Mouse (Mus musculus) small intestine, adult 2 months (tissue): ENCODE results near the gene Olfr1393. TPM values are rescaled to one million over a fixed set of nuclear protein-coding genes. Genes with fewer than 3 reads are reported as not detected.

Source experiments
- H3K27ac ChIP-seq: fragments of 200-500 bp; 2 replicates; pipeline ENCODE4 v1.5.1; 2012; ENCODE audit warnings: low read depth, low read length, control low read depth, inconsistent platforms; ENCODE audit not compliant: insufficient read depth
- H3K27me3 ChIP-seq: fragments of 200-500 bp; 2 replicates; pipeline ENCODE4 v1.6.1; 2012; ENCODE audit warnings: mild to moderate bottlenecking, moderate library complexity, low read length, inconsistent platforms; ENCODE audit not compliant: control insufficient read depth, insufficient read depth
- H3K36me3 ChIP-seq: fragments of 200-500 bp; 2 replicates; pipeline ENCODE4 v1.6.1; 2012; ENCODE audit warnings: mild to moderate bottlenecking, low read length, control low read depth, inconsistent platforms; ENCODE audit not compliant: control insufficient read depth, insufficient read depth
- H3K4me1 ChIP-seq: fragments of 200-500 bp; 2 replicates; pipeline ENCODE4 v1.6.1; 2012; ENCODE audit warnings: low read length, inconsistent platforms, mixed read lengths; ENCODE audit not compliant: control insufficient read depth, insufficient read depth, insufficient read length
- H3K4me3 ChIP-seq: fragments of 200-500 bp; 2 replicates; pipeline ENCODE4 v1.5.1; 2012; ENCODE audit warnings: low read depth, mild to moderate bottlenecking, control low read depth, inconsistent platforms, low read length, moderate library complexity
- CTCF ChIP-seq: fragments of 200-500 bp; IDR thresholded peaks from 2 replicates; pipeline ENCODE4 v1.5.1; 2012; ENCODE audit warnings: low read depth, mild to moderate bottlenecking, control low read depth, inconsistent platforms, low read length, moderate library complexity, mixed read lengths; ENCODE audit not compliant: insufficient replicate concordance, insufficient read length; ENCODE audit errors: extremely low read depth
- POLR2A ChIP-seq: fragments of 200-500 bp; IDR thresholded peaks from 2 replicates; pipeline ENCODE4 v1.6.1; 2012; ENCODE audit warnings: low read depth, mild to moderate bottlenecking, control low read depth, inconsistent platforms, low read length, moderate library complexity
- WGBS: fragments of 180-500 bp; shearing (Covaris S2); methylation state at CpG from one replicate; pipeline ENCODE4 v1.1.7; 2018; 5-methylcytosine and 5-hydroxymethylcytosine counted together
- polyA plus RNA-seq: library from polyadenylated mRNA; depleted of rRNA; stranded (reverse); fragments of >200 nt; gene quantifications from 2 replicates; pipeline ENCODE4 v1.2.3, GENCODE M21; 2012; rRNA removed

Gene Olfr1393
- 0.10 and 0.42 TPM in 2 replicates for polyA plus RNA-seq

- no peak for TF ChIP-seq CTCF
- no peak for TF ChIP-seq POLR2A
- Histone ChIP-seq H3K27me3 (no peaks in the 10 kb centered on the region), H3K4me3 (no peak within 1 kb of the TSS), H3K36me3 (no peaks in the 10 kb centered on the region), H3K4me1 (no peaks in the 10 kb centered on the region; the same call in 1 of the 2 replicates), H3K27ac (no peak within 1 kb of the TSS)
- 29% methylated on average over 3 of the region's 3 CpGs for WGBS
Observed at GRCm38 (mm10) chr11:49278222-49278621, at the start of gene Olfr1393. Gene Olfr1393, plus strand, starts transcription at chr11:49278304.

- no peak overlapping the region for H3K27ac ChIP-seq
- H3K36me3 ChIP-seq, result no peaks in the 10 kb centered on the region
- H3K27me3 ChIP-seq, result no peaks in the 10 kb centered on the region
- TF ChIP-seq POLR2A (no peak), CTCF (no peak)
- H3K4me3 ChIP-seq, result no peak overlapping the region
- peaks cover 3% of the 10 kb centered on the region; the same call in 1 of the 2 replicates for H3K4me1 ChIP-seq
- WGBS, result 88% methylated on average over 3 of the region's 3 CpGs
Observed at GRCm38 (mm10) chr11:49232781-49233180, 45.3 kb upstream of the Olfr1393 start.

- no peak for TF ChIP-seq POLR2A
- TF ChIP-seq CTCF, result no peak
- no peak overlapping the region for H3K4me3 ChIP-seq
- no peak overlapping the region for H3K27ac ChIP-seq
- peaks cover 3% of the 10 kb centered on the region; the same call in 1 of the 2 replicates for H3K4me1 ChIP-seq
- H3K27me3 ChIP-seq, result no peaks in the 10 kb centered on the region
- H3K36me3 ChIP-seq, result no peaks in the 10 kb centered on the region
- 84% methylated on average over 3 of the region's 3 CpGs for WGBS
Observed at GRCm38 (mm10) chr11:49235459-49236207, 42.5 kb upstream of the Olfr1393 start.

- Histone ChIP-seq H3K4me1 (peaks cover 3% of the 10 kb centered on the region; the same call in 1 of the 2 replicates), H3K4me3 (no peak overlapping the region), H3K27ac (peak overlapping the region; percentile 33), H3K36me3 (no peaks in the 10 kb centered on the region), H3K27me3 (no peaks in the 10 kb centered on the region)
- TF ChIP-seq POLR2A (no peak), CTCF (no peak)
- WGBS, result 20% methylated on average over 1 of the region's 1 CpGs
Observed at GRCm38 (mm10) chr11:49236891-49237290, 41.2 kb upstream of the Olfr1393 start.

GRCm38 (mm10) chr11:49237532-49237931, 40.6 kb upstream of the Olfr1393 start:
- H3K4me3 ChIP-seq, result no peak overlapping the region
- TF ChIP-seq CTCF (no peak), POLR2A (no peak)
- peaks cover 3% of the 10 kb centered on the region; the same call in 1 of the 2 replicates for H3K4me1 ChIP-seq
- H3K27ac ChIP-seq, result peak overlapping the region; percentile 33
- 11% methylated on average over 2 of the region's 2 CpGs for WGBS
- H3K27me3 ChIP-seq, result no peaks in the 10 kb centered on the region
- H3K36me3 ChIP-seq, result no peaks in the 10 kb centered on the region

- no peaks in the 10 kb centered on the region for H3K36me3 ChIP-seq
- H3K27ac ChIP-seq, result no peak overlapping the region
- 41% methylated on average over 1 of the region's 1 CpGs for WGBS
- H3K4me3 ChIP-seq, result no peak overlapping the region
- no peaks in the 10 kb centered on the region for H3K27me3 ChIP-seq
- TF ChIP-seq POLR2A (no peak), CTCF (no peak)
- H3K4me1 ChIP-seq, result peaks cover 10% of the 10 kb centered on the region; the same call in 1 of the 2 replicates
Observed at GRCm38 (mm10) chr11:49240310-49240709, 37.8 kb upstream of the Olfr1393 start.

- H3K4me3 ChIP-seq, result no peak overlapping the region
- H3K27me3 ChIP-seq, result no peaks in the 10 kb centered on the region
- TF ChIP-seq CTCF, result no peak
- TF ChIP-seq POLR2A, result no peak
- H3K4me1 ChIP-seq, result peaks cover 10% of the 10 kb centered on the region; the same call in 1 of the 2 replicates
- 66% methylated on average over 4 of the region's 4 CpGs for WGBS
- H3K27ac ChIP-seq, result no peak overlapping the region
- H3K36me3 ChIP-seq, result no peaks in the 10 kb centered on the region
Observed at GRCm38 (mm10) chr11:49240874-49241273, 37.2 kb upstream of the Olfr1393 start.
